Mouse (Mus musculus) megakaryocyte, adult 5-6 weeks (primary cell): Measurements from ENCODE around the gene Olfr1047. TPM values are rescaled to one million over a fixed set of nuclear protein-coding genes. Genes with fewer than 3 reads are reported as not detected.
"Not testable (repeated sequence)": the region's sequence is repeated elsewhere in the genome, so short reads cannot be mapped to it uniquely, and the experiment has no call there.

Experiments used
- ATAC-seq: 2 replicates; pipeline ENCODE4 v1.8.0; 2016; ENCODE audit warnings: mild to moderate bottlenecking, inconsistent platforms; ENCODE audit not compliant: poor library complexity, severe bottlenecking
- total RNA-seq, 2 experiments: library from RNA; stranded (forward) in 1 of 2; stranded (reverse) in 1 of 2; fragments of 153-499, 151-499 nt in 1 of 2; fragments of 221-1000, 200-1000 nt in 1 of 2; gene quantifications; 2 replicates each; pipeline versions ENCODE4 v1.2.3 to v1.2.4; 2015 to 2017

Olfr1047 gene
- total RNA-seq (2015): not detected in 2 replicates
- total RNA-seq (2017): not detected in 2 replicates

DNA sequence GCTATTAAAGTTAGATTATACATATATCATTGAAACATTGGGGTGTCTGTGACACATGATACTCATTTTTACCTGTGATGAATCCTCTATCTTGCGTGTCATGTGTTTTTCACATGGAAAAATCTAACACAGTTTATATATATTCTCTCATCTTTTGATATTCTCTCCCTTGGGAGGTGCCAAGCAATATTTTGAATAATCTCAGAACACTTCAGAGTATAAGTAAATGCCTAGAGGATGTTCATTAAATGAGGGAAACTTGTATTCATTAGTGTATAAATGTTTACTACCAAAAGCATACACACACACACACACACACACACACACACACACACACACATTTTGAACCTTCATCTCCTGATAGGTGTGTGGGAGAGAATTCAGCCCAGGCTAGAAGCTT, at the start of gene Olfr1047:
TSS of gene Olfr1047 (minus strand) at position 101 of the 400 bp plus-strand sequence.
- ATAC-seq: no peak

- not testable (repeated sequence) for ATAC-seq
These were observed 47.8 kb upstream of the Olfr1047 start, which contains the start of gene Olfr1051 for GRCm38 (mm10) chr2:86278988-86279387. Gene Olfr1051 (minus strand): TSS chr2:86279088.

GRCm38 (mm10) chr2:86258228-86258627, 27.0 kb upstream of the Olfr1047 start, which contains the start of gene Olfr1049:
Gene Olfr1049 (minus strand): TSS chr2:86258328.
- not testable (repeated sequence) for ATAC-seq

DNA sequence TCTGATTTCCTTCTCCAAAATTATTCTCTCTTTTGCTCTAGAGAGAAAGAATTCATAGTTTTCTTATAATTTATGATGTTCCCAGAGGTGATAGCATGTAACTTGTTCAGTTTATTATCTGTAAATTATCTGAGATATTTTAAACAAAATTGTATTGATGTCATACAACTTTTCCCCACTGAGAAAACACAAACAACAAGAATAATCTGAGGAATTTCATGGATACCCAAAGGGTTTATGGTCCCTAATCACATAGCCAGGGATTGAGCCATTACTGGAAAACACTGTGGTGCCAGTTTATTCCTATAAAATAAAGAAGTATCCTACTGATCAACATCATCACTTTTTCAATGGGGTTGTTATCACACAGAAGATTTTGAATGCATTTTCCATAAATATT, 9.0 kb upstream of the Olfr1047 start, which contains the start of gene Olfr1048:
TSS of gene Olfr1048 (minus strand) at position 101 of the 400 bp plus-strand sequence.
- no peak for ATAC-seq

- ATAC-seq: no peak
These were observed 12.0 kb downstream of the Olfr1047 start, which contains the start of gene Olfr1046 for GRCm38 (mm10) chr2:86219214-86219613. Gene Olfr1046 (minus strand): TSS chr2:86219314.

DNA sequence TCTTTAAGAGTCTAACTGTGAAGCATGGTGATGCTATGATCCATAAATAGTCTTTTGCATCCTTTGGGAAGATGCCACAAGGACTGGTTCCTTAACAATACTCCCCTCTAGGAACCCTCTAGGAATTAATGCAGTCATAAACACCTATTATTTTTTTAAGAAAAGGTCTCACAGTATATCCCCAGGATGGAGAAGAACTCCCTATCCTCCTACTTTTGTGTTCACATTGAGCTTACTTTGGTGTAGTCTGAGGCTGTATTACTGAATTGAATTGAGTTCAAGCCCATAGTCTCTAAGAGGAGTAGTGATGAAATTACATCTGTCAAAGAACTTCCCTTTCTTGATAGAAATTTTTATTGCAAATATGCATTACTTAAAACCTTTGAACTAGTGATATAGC, 28.3 kb downstream of the Olfr1047 start, which contains the start of gene Olfr1045:
TSS of gene Olfr1045 (minus strand) at position 101 of the 400 bp plus-strand sequence.
- 0 out of 2 replicates have a peak, but pooled peaks have one; percentile 47 for ATAC-seq

GRCm38 (mm10) chr2:86195863-86196262, 35.3 kb downstream of the Olfr1047 start:
- peak; percentile 87 for ATAC-seq

DNA sequence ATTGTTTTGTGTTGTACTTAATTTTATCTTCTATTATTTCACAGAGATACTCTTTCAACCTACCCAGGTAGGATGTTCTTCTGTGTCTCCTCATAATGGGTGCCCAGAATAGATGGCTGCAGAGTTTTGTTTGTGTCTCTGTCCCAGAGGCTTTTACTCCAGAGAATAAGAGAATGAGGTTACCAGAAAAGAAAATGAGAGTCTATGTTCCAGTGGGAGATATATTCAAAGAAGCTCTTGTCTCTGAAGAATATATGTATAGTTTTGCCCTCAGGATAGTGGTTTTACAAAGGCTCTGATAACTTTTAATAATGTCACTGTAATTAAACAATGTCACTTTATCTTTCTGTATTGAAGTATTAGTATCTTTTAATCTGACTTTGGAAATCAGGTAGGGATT, 45.6 kb downstream of the Olfr1047 start, which contains the start of gene Olfr52:
TSS of gene Olfr52 (minus strand) at position 101 of the 400 bp plus-strand sequence.
- ATAC-seq: no peak

DNA sequence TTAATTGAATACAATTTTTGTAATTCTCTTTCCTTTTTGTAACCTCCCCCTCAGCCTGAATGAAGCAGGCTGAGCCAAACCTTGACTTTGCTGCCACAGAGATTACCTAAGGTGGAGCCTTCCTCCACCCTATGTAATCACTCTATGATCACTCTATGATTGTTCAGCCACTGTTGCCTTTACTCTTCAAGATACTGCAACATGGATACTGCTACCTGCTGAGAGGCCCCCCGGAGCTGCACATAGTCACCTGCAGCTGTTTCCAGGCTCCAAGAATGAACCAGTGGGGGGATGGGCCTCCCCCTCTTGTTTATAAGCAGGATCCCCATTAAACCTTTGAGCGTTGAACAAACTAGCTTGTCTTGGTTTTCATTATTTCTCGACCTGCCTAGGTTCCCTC, 51.3 kb downstream of the Olfr1047 start:
- ATAC-seq: no peak

GRCm38 (mm10) chr2:86177720-86178119, 53.5 kb downstream of the Olfr1047 start, which contains the start of gene Olfr1044:
Gene Olfr1044 (minus strand): TSS chr2:86177820.
- no peak for ATAC-seq

Other genes starting within 250 kb of the Olfr1047 start
- gene Olfr1031, start 241.1 kb downstream of the Olfr1047 start, total RNA-seq (2015): not detected in 2 replicates
- not detected in 2 replicates for gene Olfr1031, start 241.1 kb downstream of the Olfr1047 start, total RNA-seq (2017)
- not detected in 2 replicates for gene Olfr1032, start 225.9 kb downstream of the Olfr1047 start, total RNA-seq (2015)
- gene Olfr1032, start 225.9 kb downstream of the Olfr1047 start, total RNA-seq (2017): not detected in 2 replicates
- gene Olfr1033, start 210.8 kb downstream of the Olfr1047 start, total RNA-seq (2015): 0.09 and 0.45 TPM in 2 replicates
- gene Olfr1033, start 210.8 kb downstream of the Olfr1047 start, total RNA-seq (2017): 0.07 TPM in 1 of 2 replicates, not detected in the other
- gene Olfr1034, start 185.5 kb downstream of the Olfr1047 start, total RNA-seq (2015): not detected in 2 replicates
- gene Olfr1034, start 185.5 kb downstream of the Olfr1047 start, total RNA-seq (2017): not detected in 2 replicates
- not detected in 2 replicates for gene Olfr1036, start 157.4 kb downstream of the Olfr1047 start, total RNA-seq (2015)
- not detected in 2 replicates for gene Olfr1036, start 157.4 kb downstream of the Olfr1047 start, total RNA-seq (2017)
- not detected in 2 replicates for gene Olfr1037, start 144.0 kb downstream of the Olfr1047 start, total RNA-seq (2015)
- not detected in 2 replicates for gene Olfr1037, start 144.0 kb downstream of the Olfr1047 start, total RNA-seq (2017)
- gene Olfr1039, start 95.5 kb downstream of the Olfr1047 start, total RNA-seq (2015): not detected in 2 replicates
- not detected in 2 replicates for gene Olfr1039, start 95.5 kb downstream of the Olfr1047 start, total RNA-seq (2017)
- gene Olfr1040, start 84.7 kb downstream of the Olfr1047 start, total RNA-seq (2015): not detected in 2 replicates
- gene Olfr1040, start 84.7 kb downstream of the Olfr1047 start, total RNA-seq (2017): not detected in 2 replicates
- not detected in 2 replicates for gene Olfr1042, start 69.6 kb downstream of the Olfr1047 start, total RNA-seq (2015)
- gene Olfr1042, start 69.6 kb downstream of the Olfr1047 start, total RNA-seq (2017): not detected in 2 replicates
- not detected in 2 replicates for gene Olfr1043, start 63.9 kb downstream of the Olfr1047 start, total RNA-seq (2015)
- not detected in 2 replicates for gene Olfr1043, start 63.9 kb downstream of the Olfr1047 start, total RNA-seq (2017)
- not detected in 2 replicates for gene Olfr1044, start 53.6 kb downstream of the Olfr1047 start, total RNA-seq (2015)
- not detected in 2 replicates for gene Olfr1044, start 53.6 kb downstream of the Olfr1047 start, total RNA-seq (2017)
- gene Olfr52, start 45.7 kb downstream of the Olfr1047 start, total RNA-seq (2015): not detected in 2 replicates
- not detected in 2 replicates for gene Olfr52, start 45.7 kb downstream of the Olfr1047 start, total RNA-seq (2017)
- gene Olfr1045, start 28.4 kb downstream of the Olfr1047 start, total RNA-seq (2015): not detected in 2 replicates
- gene Olfr1045, start 28.4 kb downstream of the Olfr1047 start, total RNA-seq (2017): not detected in 2 replicates
- not detected in 2 replicates for gene Olfr1046, start 12.1 kb downstream of the Olfr1047 start, total RNA-seq (2015)
- gene Olfr1046, start 12.1 kb downstream of the Olfr1047 start, total RNA-seq (2017): not detected in 2 replicates
- gene Olfr1048, start 8.9 kb upstream of the Olfr1047 start, total RNA-seq (2015): not detected in 2 replicates
- not detected in 2 replicates for gene Olfr1048, start 8.9 kb upstream of the Olfr1047 start, total RNA-seq (2017)
- gene Olfr1049, start 26.9 kb upstream of the Olfr1047 start, total RNA-seq (2015): not detected in 2 replicates
- gene Olfr1049, start 26.9 kb upstream of the Olfr1047 start, total RNA-seq (2017): 0.37 TPM in 1 of 2 replicates, not detected in the other
- not detected in 2 replicates for gene Olfr1051, start 47.7 kb upstream of the Olfr1047 start, total RNA-seq (2015)
- not detected in 2 replicates for gene Olfr1051, start 47.7 kb upstream of the Olfr1047 start, total RNA-seq (2017)
- gene Olfr1052, start 61.1 kb upstream of the Olfr1047 start, total RNA-seq (2015): not detected in 2 replicates
- not detected in 2 replicates for gene Olfr1052, start 61.1 kb upstream of the Olfr1047 start, total RNA-seq (2017)
- gene Olfr1053, start 83.9 kb upstream of the Olfr1047 start, total RNA-seq (2015): not detected in 2 replicates
- not detected in 2 replicates for gene Olfr1053, start 83.9 kb upstream of the Olfr1047 start, total RNA-seq (2017)
- gene Olfr1054, start 104.0 kb upstream of the Olfr1047 start, total RNA-seq (2015): not detected in 2 replicates
- gene Olfr1054, start 104.0 kb upstream of the Olfr1047 start, total RNA-seq (2017): not detected in 2 replicates
- not detected in 2 replicates for gene Olfr1055, start 118.9 kb upstream of the Olfr1047 start, total RNA-seq (2015)
- gene Olfr1055, start 118.9 kb upstream of the Olfr1047 start, total RNA-seq (2017): not detected in 2 replicates
- not detected in 2 replicates for gene Olfr1056, start 131.1 kb upstream of the Olfr1047 start, total RNA-seq (2015)
- gene Olfr1056, start 131.1 kb upstream of the Olfr1047 start, total RNA-seq (2017): not detected in 2 replicates
- not detected in 2 replicates for gene Olfr1057, start 147.0 kb upstream of the Olfr1047 start, total RNA-seq (2015)
- not detected in 2 replicates for gene Olfr1057, start 147.0 kb upstream of the Olfr1047 start, total RNA-seq (2017)
- gene Olfr1058, start 157.2 kb upstream of the Olfr1047 start, total RNA-seq (2015): not detected in 2 replicates
- not detected in 2 replicates for gene Olfr1058, start 157.2 kb upstream of the Olfr1047 start, total RNA-seq (2017)
- gene Olfr1061, start 182.6 kb upstream of the Olfr1047 start, total RNA-seq (2015): not detected in 2 replicates
- gene Olfr1061, start 182.6 kb upstream of the Olfr1047 start, total RNA-seq (2017): not detected in 2 replicates
- gene Olfr1062, start 195.3 kb upstream of the Olfr1047 start, total RNA-seq (2015): not detected in 2 replicates
- gene Olfr1062, start 195.3 kb upstream of the Olfr1047 start, total RNA-seq (2017): not detected in 2 replicates
- not detected in 2 replicates for gene Olfr1065, start 219.2 kb upstream of the Olfr1047 start, total RNA-seq (2015)
- gene Olfr1065, start 219.2 kb upstream of the Olfr1047 start, total RNA-seq (2017): not detected in 2 replicates
- not detected in 2 replicates for gene Olfr1066, start 224.9 kb upstream of the Olfr1047 start, total RNA-seq (2015)
- gene Olfr1066, start 224.9 kb upstream of the Olfr1047 start, total RNA-seq (2017): not detected in 2 replicates